Mouse (Mus musculus): ENCODE measurements around the gene Rflnb. TPM values are rescaled to one million over a fixed set of nuclear protein-coding genes. Genes with fewer than 3 reads are reported as not detected.

The Rflnb gene
- polyA plus RNA-seq, 1 experiment: 4.0 TPM

GRCm38 (mm10) chr11:76065521-76066095 is 38.0 kb upstream of the Rflnb start:
- Histone ChIP-seq H3K4me1 (ENCODE audit: control insufficient read depth, insufficient read depth, low read length) (no peaks in the 10 kb centered on the region), H3K9me3 (replicated peaks; ENCODE audit: control insufficient read depth, insufficient read depth, low read length, poor library complexity, severe bottlenecking) (no peaks in the 10 kb centered on the region), H3K9ac (ENCODE audit: low read depth, poor library complexity, severe bottlenecking) (no peak overlapping the region), H3K27ac (ENCODE audit: insufficient read depth, low read length) (no peak overlapping the region), H3K27me3 (ENCODE audit: control insufficient read depth, insufficient read depth, low read length, poor library complexity, severe bottlenecking) (no peaks in the 10 kb centered on the region), H3K4me3 (ENCODE audit: low read depth, low read length) (no peak overlapping the region), H3K36me3 (ENCODE audit: control insufficient read depth, insufficient read depth, low read length, poor library complexity, severe bottlenecking) (no peaks in the 10 kb centered on the region)
- TF ChIP-seq CTCF (IDR thresholded peaks at IDR 0.05; ENCODE audit: low read depth, low read length) (no peak), POLR2A (IDR thresholded peaks at IDR 0.05; ENCODE audit: insufficient read depth, low read length) (no peak), EP300 (IDR thresholded peaks at IDR 0.05; ENCODE audit: insufficient read depth, low read depth, low read length) (no peak)

DNA sequence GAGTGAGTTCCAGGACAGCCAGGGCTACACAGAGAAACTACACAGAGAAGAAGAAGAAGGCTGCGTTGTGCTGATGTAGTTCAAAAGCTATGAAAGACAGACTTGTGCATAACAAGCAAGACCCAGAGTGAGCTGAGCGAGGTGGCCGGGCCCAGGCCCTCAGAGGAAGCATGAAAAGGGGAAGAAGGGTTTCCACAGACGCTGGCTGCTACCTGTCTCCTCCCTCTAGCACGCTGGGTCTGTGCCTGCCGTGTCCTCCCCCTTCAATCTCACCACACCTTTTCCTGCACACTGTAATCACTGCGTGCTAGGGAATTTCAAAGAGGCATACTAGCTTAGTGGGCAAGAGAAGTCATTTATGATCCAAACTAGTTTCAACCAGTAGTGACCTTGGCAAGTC is 36.8 kb upstream of the Rflnb start:
- Histone ChIP-seq H3K4me3 (ENCODE audit: low read depth, low read length) (no peak overlapping the region), H3K4me1 (ENCODE audit: control insufficient read depth, insufficient read depth, low read length) (no peaks in the 10 kb centered on the region), H3K27me3 (ENCODE audit: control insufficient read depth, insufficient read depth, low read length, poor library complexity, severe bottlenecking) (no peaks in the 10 kb centered on the region), H3K27ac (ENCODE audit: insufficient read depth, low read length) (no peak overlapping the region), H3K9ac (ENCODE audit: low read depth, poor library complexity, severe bottlenecking) (no peak overlapping the region), H3K9me3 (replicated peaks; ENCODE audit: control insufficient read depth, insufficient read depth, low read length, poor library complexity, severe bottlenecking) (no peaks in the 10 kb centered on the region), H3K36me3 (ENCODE audit: control insufficient read depth, insufficient read depth, low read length, poor library complexity, severe bottlenecking) (no peaks in the 10 kb centered on the region)
- TF ChIP-seq EP300 (IDR thresholded peaks at IDR 0.05; ENCODE audit: insufficient read depth, low read depth, low read length): no peak
- no peak for TF ChIP-seq POLR2A (IDR thresholded peaks at IDR 0.05; ENCODE audit: insufficient read depth, low read length)
- TF ChIP-seq CTCF (IDR thresholded peaks at IDR 0.05; ENCODE audit: low read depth, low read length): no peak

GRCm38 (mm10) chr11:76060906-76061305 is 33.3 kb upstream of the Rflnb start:
- no peak overlapping the region for H3K27ac ChIP-seq (ENCODE audit: insufficient read depth, low read length)
- TF ChIP-seq POLR2A (IDR thresholded peaks at IDR 0.05; ENCODE audit: insufficient read depth, low read length) (no peak), CTCF (IDR thresholded peaks at IDR 0.05; ENCODE audit: low read depth, low read length) (no peak), EP300 (IDR thresholded peaks at IDR 0.05; ENCODE audit: insufficient read depth, low read depth, low read length) (no peak)

DNA sequence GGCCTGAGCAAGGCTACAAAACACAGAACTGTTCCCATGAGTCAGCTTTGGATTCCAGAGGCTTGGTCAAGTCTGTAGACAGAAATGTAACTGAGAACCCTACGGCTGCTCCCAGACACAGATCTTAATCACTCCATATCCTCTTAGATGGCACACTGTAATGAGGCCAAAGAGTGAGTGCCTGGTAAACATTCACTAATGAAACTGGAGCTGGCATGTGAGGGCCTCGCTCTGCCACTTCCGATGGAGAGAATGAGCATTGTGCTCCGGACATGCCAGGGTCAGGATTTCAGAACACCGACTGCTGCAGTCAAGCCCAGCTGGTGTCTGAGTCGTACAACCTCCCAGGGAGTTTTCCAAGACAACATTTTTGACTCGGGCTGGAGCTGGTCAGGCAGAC is 32.4 kb upstream of the Rflnb start:
- no peak overlapping the region for H3K4me3 ChIP-seq (ENCODE audit: low read depth, low read length)
- H3K4me1 ChIP-seq (ENCODE audit: control insufficient read depth, insufficient read depth, low read length): no peaks in the 10 kb centered on the region
- no peak overlapping the region for H3K9ac ChIP-seq (ENCODE audit: low read depth, poor library complexity, severe bottlenecking)
- no peaks in the 10 kb centered on the region for H3K9me3 ChIP-seq (replicated peaks; ENCODE audit: control insufficient read depth, insufficient read depth, low read length, poor library complexity, severe bottlenecking)
- H3K27me3 ChIP-seq (ENCODE audit: control insufficient read depth, insufficient read depth, low read length, poor library complexity, severe bottlenecking): no peaks in the 10 kb centered on the region
- no peak overlapping the region for H3K27ac ChIP-seq (ENCODE audit: insufficient read depth, low read length)
- no peak for TF ChIP-seq POLR2A (IDR thresholded peaks at IDR 0.05; ENCODE audit: insufficient read depth, low read length)
- no peak for TF ChIP-seq EP300 (IDR thresholded peaks at IDR 0.05; ENCODE audit: insufficient read depth, low read depth, low read length)
- TF ChIP-seq CTCF (IDR thresholded peaks at IDR 0.05; ENCODE audit: low read depth, low read length): no peak
- no peaks in the 10 kb centered on the region for H3K36me3 ChIP-seq (ENCODE audit: control insufficient read depth, insufficient read depth, low read length, poor library complexity, severe bottlenecking)

More at GRCm38 (mm10) chr11:76060906-76061305, 33.3 kb upstream of the Rflnb start:
- Histone ChIP-seq H3K4me1 (ENCODE audit: control insufficient read depth, insufficient read depth, low read length) (no peaks in the 10 kb centered on the region), H3K9me3 (replicated peaks; ENCODE audit: control insufficient read depth, insufficient read depth, low read length, poor library complexity, severe bottlenecking) (no peaks in the 10 kb centered on the region), H3K36me3 (ENCODE audit: control insufficient read depth, insufficient read depth, low read length, poor library complexity, severe bottlenecking) (no peaks in the 10 kb centered on the region), H3K9ac (ENCODE audit: low read depth, poor library complexity, severe bottlenecking) (no peak overlapping the region), H3K27me3 (ENCODE audit: control insufficient read depth, insufficient read depth, low read length, poor library complexity, severe bottlenecking) (no peaks in the 10 kb centered on the region), H3K4me3 (ENCODE audit: low read depth, low read length) (no peak overlapping the region)

DNA sequence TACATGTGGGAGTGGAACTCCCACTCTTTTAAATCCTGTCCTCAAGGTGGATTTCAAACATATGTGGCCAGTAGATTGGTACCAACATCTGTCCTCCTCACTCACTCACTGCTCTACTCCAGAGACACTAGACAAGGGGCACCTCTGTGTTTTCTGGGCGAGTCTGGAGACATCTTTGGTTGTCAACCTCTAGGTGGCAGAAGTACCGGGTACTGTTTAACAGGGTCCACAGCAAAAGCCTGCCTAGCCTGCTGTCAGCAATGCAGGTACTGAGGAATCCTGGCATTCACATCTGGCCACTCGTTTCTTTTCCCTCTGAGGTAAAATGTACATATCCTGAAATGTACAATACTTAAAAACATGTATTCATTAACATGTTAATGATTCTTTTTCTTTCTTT is 28.9 kb upstream of the Rflnb start:
- TF ChIP-seq POLR2A (IDR thresholded peaks at IDR 0.05; ENCODE audit: insufficient read depth, low read length): no peak
- no peak for TF ChIP-seq EP300 (IDR thresholded peaks at IDR 0.05; ENCODE audit: insufficient read depth, low read depth, low read length)
- peak; percentile 15 for TF ChIP-seq CTCF (IDR thresholded peaks at IDR 0.05; ENCODE audit: low read depth, low read length)
- no peaks in the 10 kb centered on the region for H3K4me1 ChIP-seq (ENCODE audit: control insufficient read depth, insufficient read depth, low read length)
- H3K27ac ChIP-seq (ENCODE audit: insufficient read depth, low read length): no peak overlapping the region
- no peaks in the 10 kb centered on the region for H3K27me3 ChIP-seq (ENCODE audit: control insufficient read depth, insufficient read depth, low read length, poor library complexity, severe bottlenecking)
- no peaks in the 10 kb centered on the region for H3K9me3 ChIP-seq (replicated peaks; ENCODE audit: control insufficient read depth, insufficient read depth, low read length, poor library complexity, severe bottlenecking)
- no peak overlapping the region for H3K4me3 ChIP-seq (ENCODE audit: low read depth, low read length)
- H3K36me3 ChIP-seq (ENCODE audit: control insufficient read depth, insufficient read depth, low read length, poor library complexity, severe bottlenecking): no peaks in the 10 kb centered on the region
- no peak overlapping the region for H3K9ac ChIP-seq (ENCODE audit: low read depth, poor library complexity, severe bottlenecking)

DNA sequence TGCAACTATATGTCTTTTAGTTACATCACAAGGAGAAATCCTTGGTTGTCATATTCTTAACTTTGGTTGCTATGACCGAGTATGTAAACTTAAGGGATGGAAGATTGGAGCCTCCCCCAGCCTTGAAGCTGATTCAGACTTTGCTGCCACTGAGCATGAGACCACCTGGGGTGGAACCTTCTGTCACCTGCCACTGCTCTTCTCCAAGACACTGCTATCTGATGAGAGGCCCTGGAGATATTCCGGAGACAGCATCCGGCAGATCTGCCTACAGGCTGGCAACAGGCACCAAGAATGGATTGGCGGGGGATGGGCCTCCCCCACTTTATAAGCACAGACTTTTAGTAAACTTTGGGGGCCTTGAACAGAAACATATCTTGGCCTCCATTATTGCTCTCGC is 24.9 kb upstream of the Rflnb start:
- Histone ChIP-seq H3K27ac (ENCODE audit: insufficient read depth, low read length) (no peak overlapping the region), H3K4me3 (ENCODE audit: low read depth, low read length) (no peak overlapping the region), H3K27me3 (ENCODE audit: control insufficient read depth, insufficient read depth, low read length, poor library complexity, severe bottlenecking) (no peaks in the 10 kb centered on the region), H3K9ac (ENCODE audit: low read depth, poor library complexity, severe bottlenecking) (no peak overlapping the region), H3K36me3 (ENCODE audit: control insufficient read depth, insufficient read depth, low read length, poor library complexity, severe bottlenecking) (no peaks in the 10 kb centered on the region), H3K4me1 (ENCODE audit: control insufficient read depth, insufficient read depth, low read length) (no peaks in the 10 kb centered on the region), H3K9me3 (replicated peaks; ENCODE audit: control insufficient read depth, insufficient read depth, low read length, poor library complexity, severe bottlenecking) (no peaks in the 10 kb centered on the region)
- TF ChIP-seq POLR2A (IDR thresholded peaks at IDR 0.05; ENCODE audit: insufficient read depth, low read length): no peak
- no peak for TF ChIP-seq EP300 (IDR thresholded peaks at IDR 0.05; ENCODE audit: insufficient read depth, low read depth, low read length)
- no peak for TF ChIP-seq CTCF (IDR thresholded peaks at IDR 0.05; ENCODE audit: low read depth, low read length)
